Mouse (Mus musculus) liver, adult 2 months (tissue): ENCODE measurements around the gene Gm10188.

Experiments used
- CTCF ChIP-seq: fragments of 200-500 bp; IDR thresholded peaks from 2 replicates; pipeline ENCODE4 v1.5.1; 2011; ENCODE audit warnings: low read depth, low read length, control low read depth
- POLR2A ChIP-seq: fragments of 200-500 bp; IDR thresholded peaks from 2 replicates; pipeline ENCODE4 v1.6.1; 2011; ENCODE audit warnings: low read length, control low read depth; ENCODE audit not compliant: insufficient read depth; ENCODE audit errors: extremely low read depth

GRCm38 (mm10) chr1:132222166-132222565, 7.4 kb downstream of the Gm10188 start:
- TF ChIP-seq POLR2A: no peak
- TF ChIP-seq CTCF: no peak
